Mouse (Mus musculus): ENCODE results near the gene Eif4g2. TPM values are rescaled to one million over a fixed set of nuclear protein-coding genes. Genes with fewer than 3 reads are reported as not detected.
A peak's percentile ranks its signal among the peaks of the same experiment; 100 is the strongest.

Gene Eif4g2
- 1,039 and 1,156 TPM in 2 replicates for polyA plus RNA-seq (2011; ENCODE audit: insufficient read depth, insufficient read length, low read depth, missing spikeins)

DNA sequence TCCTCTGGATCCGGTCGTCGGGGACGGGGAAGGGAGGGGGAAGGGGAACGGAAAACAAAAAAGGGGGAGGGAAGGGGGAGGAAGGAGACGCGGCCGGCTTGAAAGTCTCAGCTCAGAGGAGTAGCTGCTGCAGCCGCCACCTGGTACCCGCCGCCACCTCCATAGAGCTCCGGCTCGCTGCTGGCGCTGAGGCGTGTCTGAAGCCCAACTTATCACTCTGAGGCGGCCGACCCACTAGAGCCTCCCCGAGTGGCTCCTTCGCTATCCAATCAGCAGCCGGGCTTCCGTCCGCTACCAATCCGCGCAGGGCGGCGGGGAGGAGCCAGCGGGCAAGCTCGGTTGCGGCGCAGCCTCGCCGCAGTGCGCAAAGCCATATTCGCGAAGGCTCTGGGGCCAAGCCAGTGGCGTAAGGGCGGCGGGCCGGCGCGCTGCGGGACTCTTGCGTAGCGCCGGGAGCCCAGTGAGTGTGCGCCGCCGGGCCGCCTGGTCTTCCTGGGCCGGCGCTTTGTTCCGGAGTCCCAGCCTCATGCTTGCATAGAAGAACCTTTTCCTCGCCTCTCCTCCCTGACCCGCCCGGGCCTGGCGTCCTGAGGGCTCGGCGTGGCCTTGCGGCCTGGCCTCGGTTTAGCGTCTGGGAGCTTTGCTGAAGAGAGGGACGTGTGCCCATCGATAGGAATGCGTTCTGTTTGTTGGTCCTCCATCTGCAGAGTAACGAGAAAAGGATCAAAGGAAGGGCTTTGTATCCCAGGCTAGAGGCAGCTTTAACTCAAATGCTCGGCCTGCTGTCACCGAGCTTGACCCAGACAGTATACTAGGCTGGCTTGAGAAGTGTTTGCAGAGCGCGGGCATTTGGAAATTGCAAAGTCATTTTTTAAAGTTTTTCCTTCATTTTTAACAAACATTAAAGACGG, at the start of gene Eif4g2:
TSS of gene Eif4g2 (minus strand) at position 209 of the 911 bp plus-strand sequence.
- H3K4me1 ChIP-seq (ENCODE audit: control insufficient read depth, insufficient read depth, low read length), result no peaks in the 10 kb centered on the region
- peak within 1 kb of the TSS; percentile 94 for H3K4me3 ChIP-seq (ENCODE audit: low read depth, low read length)
- no peaks in the 10 kb centered on the region for H3K27me3 ChIP-seq (ENCODE audit: control insufficient read depth, insufficient read depth, low read length, poor library complexity, severe bottlenecking)
- no peaks in the 10 kb centered on the region for H3K9me3 ChIP-seq (replicated peaks; ENCODE audit: control insufficient read depth, insufficient read depth, low read length, poor library complexity, severe bottlenecking)
- H3K27ac ChIP-seq (ENCODE audit: insufficient read depth, low read length), result peak within 1 kb of the TSS; percentile 82
- peaks cover 35% of the 10 kb centered on the region for H3K36me3 ChIP-seq (ENCODE audit: control insufficient read depth, insufficient read depth, low read length, poor library complexity, severe bottlenecking)
- no peak for TF ChIP-seq EP300 (IDR thresholded peaks at IDR 0.05; ENCODE audit: insufficient read depth, low read depth, low read length)
- TF ChIP-seq POLR2A (IDR thresholded peaks at IDR 0.05; ENCODE audit: insufficient read depth, low read length), result peak; percentile 90
- peak within 1 kb of the TSS; percentile 93 for H3K9ac ChIP-seq (ENCODE audit: low read depth, poor library complexity, severe bottlenecking)

DNA sequence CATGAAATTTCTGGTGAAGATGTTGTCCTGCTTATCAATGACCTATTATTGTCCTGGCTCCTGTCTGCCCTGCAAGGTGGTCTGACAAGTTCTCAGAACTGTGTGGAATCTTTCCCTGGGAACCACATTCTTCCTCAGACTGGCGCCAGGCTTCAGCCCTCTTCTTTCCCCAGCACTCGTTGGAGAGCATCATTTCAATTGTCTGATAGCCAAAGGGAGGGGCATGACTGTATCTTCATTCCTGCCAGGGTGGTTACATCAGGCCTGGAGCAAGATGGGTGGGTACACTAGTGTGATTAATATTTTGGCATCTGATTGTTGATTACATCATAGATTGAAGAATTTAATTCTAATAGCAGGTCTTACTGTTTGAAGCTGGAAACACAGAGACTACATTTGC, 49.8 kb upstream of the Eif4g2 start:
- no peaks in the 10 kb centered on the region for H3K9me3 ChIP-seq (replicated peaks; ENCODE audit: control insufficient read depth, insufficient read depth, low read length, poor library complexity, severe bottlenecking)
- TF ChIP-seq EP300 (IDR thresholded peaks at IDR 0.05; ENCODE audit: insufficient read depth, low read depth, low read length) (no peak), POLR2A (IDR thresholded peaks at IDR 0.05; ENCODE audit: insufficient read depth, low read length) (no peak), CTCF (IDR thresholded peaks at IDR 0.05; ENCODE audit: low read depth, low read length) (no peak)
- H3K9ac ChIP-seq (ENCODE audit: low read depth, poor library complexity, severe bottlenecking), result no peak overlapping the region
- H3K27ac ChIP-seq (ENCODE audit: insufficient read depth, low read length), result no peak overlapping the region
- H3K27me3 ChIP-seq (ENCODE audit: control insufficient read depth, insufficient read depth, low read length, poor library complexity, severe bottlenecking), result no peaks in the 10 kb centered on the region
- H3K36me3 ChIP-seq (ENCODE audit: control insufficient read depth, insufficient read depth, low read length, poor library complexity, severe bottlenecking), result no peaks in the 10 kb centered on the region
- H3K4me3 ChIP-seq (ENCODE audit: low read depth, low read length), result no peak overlapping the region
- H3K4me1 ChIP-seq (ENCODE audit: control insufficient read depth, insufficient read depth, low read length), result no peaks in the 10 kb centered on the region

DNA sequence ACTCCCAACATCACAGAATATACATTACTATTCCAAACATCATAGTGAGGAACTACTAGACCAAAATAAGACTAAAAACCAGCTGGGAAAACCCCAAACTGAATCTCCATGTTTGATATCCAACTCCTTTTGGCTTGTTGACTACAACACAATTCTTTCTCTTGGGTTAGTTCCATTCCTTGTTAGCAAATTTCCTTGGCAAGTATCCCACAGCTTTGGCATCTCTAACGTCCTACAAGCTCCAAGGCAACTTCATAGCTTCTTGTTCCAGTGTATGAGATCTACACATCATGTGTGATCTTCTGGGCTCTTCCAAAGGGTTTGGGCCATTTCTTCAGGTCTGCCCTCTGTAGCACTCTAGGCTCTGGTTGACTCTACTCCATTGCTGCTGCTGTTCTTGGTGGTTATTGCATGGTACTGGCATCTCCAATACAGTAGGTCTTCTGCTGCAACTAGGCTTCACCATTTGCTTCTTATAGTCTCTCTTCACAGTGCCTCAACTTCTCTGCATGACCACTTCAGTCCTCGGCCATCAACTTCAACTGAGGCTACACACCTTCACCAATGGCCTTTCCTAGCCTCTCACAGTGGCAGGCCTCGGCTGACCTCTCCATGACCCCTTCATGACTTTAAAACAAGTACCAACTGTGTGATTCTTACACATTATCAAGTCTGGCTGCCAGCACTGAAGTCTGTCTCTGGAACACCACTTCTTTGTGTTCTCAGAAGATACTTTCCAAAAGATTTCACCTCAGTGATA, 44.0 kb upstream of the Eif4g2 start:
- no peaks in the 10 kb centered on the region for H3K36me3 ChIP-seq (ENCODE audit: control insufficient read depth, insufficient read depth, low read length, poor library complexity, severe bottlenecking)
- no peak overlapping the region for H3K4me3 ChIP-seq (ENCODE audit: low read depth, low read length)
- no peak overlapping the region for H3K9ac ChIP-seq (ENCODE audit: low read depth, poor library complexity, severe bottlenecking)
- no peak overlapping the region for H3K27ac ChIP-seq (ENCODE audit: insufficient read depth, low read length)
- no peaks in the 10 kb centered on the region for H3K4me1 ChIP-seq (ENCODE audit: control insufficient read depth, insufficient read depth, low read length)
- no peaks in the 10 kb centered on the region for H3K9me3 ChIP-seq (replicated peaks; ENCODE audit: control insufficient read depth, insufficient read depth, low read length, poor library complexity, severe bottlenecking)
- TF ChIP-seq CTCF (IDR thresholded peaks at IDR 0.05; ENCODE audit: low read depth, low read length), result no peak
- TF ChIP-seq POLR2A (IDR thresholded peaks at IDR 0.05; ENCODE audit: insufficient read depth, low read length), result no peak
- TF ChIP-seq EP300 (IDR thresholded peaks at IDR 0.05; ENCODE audit: insufficient read depth, low read depth, low read length), result no peak
- H3K27me3 ChIP-seq (ENCODE audit: control insufficient read depth, insufficient read depth, low read length, poor library complexity, severe bottlenecking), result no peaks in the 10 kb centered on the region

DNA sequence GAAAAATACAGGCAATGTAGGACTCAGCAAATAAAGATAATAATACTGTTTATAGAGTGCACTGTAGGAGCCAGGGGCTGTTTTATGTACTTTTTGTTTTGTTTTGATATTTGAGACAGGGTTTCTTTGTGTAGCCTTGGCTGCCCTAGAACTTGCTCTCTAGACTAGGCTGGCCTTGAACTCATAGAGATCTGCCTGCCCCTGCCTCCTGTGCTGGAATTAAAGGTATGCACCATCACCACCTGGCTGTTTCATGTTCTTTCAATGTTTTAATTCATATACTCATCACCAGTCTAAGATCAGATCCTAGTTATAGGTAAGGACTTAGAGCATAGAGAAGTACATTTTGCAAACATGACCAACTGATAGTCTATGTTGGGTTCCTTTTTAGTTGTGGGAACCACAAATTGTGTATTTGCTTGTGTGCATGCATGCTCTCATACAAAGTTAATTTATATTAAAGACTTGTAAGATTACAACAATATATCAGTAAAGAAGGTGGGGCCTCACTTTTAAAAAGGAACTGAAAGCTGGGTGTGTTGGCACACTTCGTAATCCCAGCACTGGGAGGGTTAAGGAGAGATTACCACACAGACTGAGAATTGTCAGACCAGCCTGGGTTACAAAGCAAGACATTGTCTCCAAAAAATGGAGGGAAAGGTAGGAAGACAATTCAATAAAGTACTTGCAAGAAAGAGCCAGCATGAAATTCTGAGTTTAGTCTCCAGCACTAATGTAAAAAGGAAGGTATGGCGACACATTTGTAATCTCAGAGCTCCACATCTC, 41.1 kb upstream of the Eif4g2 start:
- no peak overlapping the region for H3K27ac ChIP-seq (ENCODE audit: insufficient read depth, low read length)
- H3K9me3 ChIP-seq (replicated peaks; ENCODE audit: control insufficient read depth, insufficient read depth, low read length, poor library complexity, severe bottlenecking), result no peaks in the 10 kb centered on the region
- no peak for TF ChIP-seq POLR2A (IDR thresholded peaks at IDR 0.05; ENCODE audit: insufficient read depth, low read length)
- no peak for TF ChIP-seq EP300 (IDR thresholded peaks at IDR 0.05; ENCODE audit: insufficient read depth, low read depth, low read length)
- TF ChIP-seq CTCF (IDR thresholded peaks at IDR 0.05; ENCODE audit: low read depth, low read length), result no peak

DNA sequence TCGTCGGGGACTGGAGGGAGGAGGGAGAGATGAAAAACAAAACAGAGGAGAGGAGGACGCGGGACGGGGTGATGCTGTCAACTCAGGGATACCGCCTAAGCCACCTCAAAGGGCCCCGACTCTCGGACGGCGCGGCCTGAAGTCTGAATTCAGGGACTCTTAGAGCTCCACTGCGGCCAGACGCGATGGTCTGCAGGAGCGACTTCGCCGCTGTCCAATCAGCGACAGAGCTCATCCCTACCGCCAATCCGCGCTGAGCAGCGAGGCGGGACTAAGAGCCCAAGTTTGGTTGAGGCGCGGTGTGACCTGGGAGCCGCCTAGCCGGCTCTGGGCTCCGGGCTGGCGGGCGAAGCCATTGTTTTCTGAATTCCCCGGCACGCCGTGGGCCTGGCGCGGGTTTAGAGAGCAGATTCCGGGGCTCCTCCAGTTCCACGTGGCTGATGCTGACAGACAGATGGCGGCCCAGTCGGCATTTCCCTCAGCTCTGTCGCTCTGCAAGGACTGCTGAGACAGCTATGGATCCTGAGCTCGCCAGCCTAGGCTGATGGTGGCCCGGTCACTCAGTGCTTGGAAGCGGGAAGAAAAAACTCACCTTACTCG, 39.8 kb upstream of the Eif4g2 start:
- TF ChIP-seq POLR2A (IDR thresholded peaks at IDR 0.05; ENCODE audit: insufficient read depth, low read length) (no peak), EP300 (IDR thresholded peaks at IDR 0.05; ENCODE audit: insufficient read depth, low read depth, low read length) (no peak), CTCF (IDR thresholded peaks at IDR 0.05; ENCODE audit: low read depth, low read length) (no peak)
- H3K4me1 ChIP-seq (ENCODE audit: control insufficient read depth, insufficient read depth, low read length), result no peaks in the 10 kb centered on the region
- peak overlapping the region; percentile 35; the same call in 1 of the 2 replicates for H3K27ac ChIP-seq (ENCODE audit: insufficient read depth, low read length)
- peak overlapping the region; percentile 61 for H3K9ac ChIP-seq (ENCODE audit: low read depth, poor library complexity, severe bottlenecking)
- no peaks in the 10 kb centered on the region for H3K9me3 ChIP-seq (replicated peaks; ENCODE audit: control insufficient read depth, insufficient read depth, low read length, poor library complexity, severe bottlenecking)
- no peaks in the 10 kb centered on the region for H3K27me3 ChIP-seq (ENCODE audit: control insufficient read depth, insufficient read depth, low read length, poor library complexity, severe bottlenecking)
- no peaks in the 10 kb centered on the region for H3K36me3 ChIP-seq (ENCODE audit: control insufficient read depth, insufficient read depth, low read length, poor library complexity, severe bottlenecking)
- peak overlapping the region; percentile 81 for H3K4me3 ChIP-seq (ENCODE audit: low read depth, low read length)

More for the DNA sequence above, 41.1 kb upstream of the Eif4g2 start:
- no peaks in the 10 kb centered on the region for H3K27me3 ChIP-seq (ENCODE audit: control insufficient read depth, insufficient read depth, low read length, poor library complexity, severe bottlenecking)
- H3K4me1 ChIP-seq (ENCODE audit: control insufficient read depth, insufficient read depth, low read length), result no peaks in the 10 kb centered on the region
- H3K4me3 ChIP-seq (ENCODE audit: low read depth, low read length), result no peak overlapping the region
- H3K36me3 ChIP-seq (ENCODE audit: control insufficient read depth, insufficient read depth, low read length, poor library complexity, severe bottlenecking), result no peaks in the 10 kb centered on the region
- H3K9ac ChIP-seq (ENCODE audit: low read depth, poor library complexity, severe bottlenecking), result no peak overlapping the region
